Mouse (Mus musculus) layer of hippocampus, adult 2 months (tissue): ENCODE measurements around the gene Grhl1. TPM values are rescaled to one million over a fixed set of nuclear protein-coding genes. Genes with fewer than 3 reads are reported as not detected.

Experiments used
- DNase-seq, 2 experiments: peaks; one replicate each; pipeline ENCODE4 v3.0.0; 2022; ENCODE audit warnings: low spot score in 2 of 2
- H3K27ac ChIP-seq: fragments of 200-600 bp; 2 replicates; pipeline ENCODE4 v1.8.1; 2022
- H3K4me3 ChIP-seq: fragments of 200-600 bp; 2 replicates; pipeline ENCODE4 v1.8.1; 2022; ENCODE audit warnings: mild to moderate bottlenecking
- CTCF ChIP-seq: fragments of 200-600 bp; conservative IDR thresholded peaks from 2 replicates; pipeline ENCODE4 v1.8.1; 2022; ENCODE audit warnings: antibody characterized with exemption, mild to moderate bottlenecking, moderate library complexity
- total RNA-seq, 2 experiments: library from RNA; stranded (reverse); gene quantifications; 2 replicates each; pipeline ENCODE4 v1.2.3; 2021

The Grhl1 gene
- total RNA-seq, 2 experiments from 2014 or later, result 30.2 to 32.5 TPM

GRCm38 (mm10) chr12:24599366-24599895, 27.3 kb downstream of the Grhl1 start:
- no peak for DNase-seq
- peak overlapping the region; percentile 25; the same call in 1 of the 2 replicates for H3K27ac ChIP-seq
- no peak overlapping the region for H3K4me3 ChIP-seq
- TF ChIP-seq CTCF, result no peak

GRCm38 (mm10) chr12:24600074-24600473, 28.0 kb downstream of the Grhl1 start:
- no peak for TF ChIP-seq CTCF
- Histone ChIP-seq H3K27ac (no peak overlapping the region), H3K4me3 (no peak overlapping the region)
- DNase-seq, result no peak

DNA sequence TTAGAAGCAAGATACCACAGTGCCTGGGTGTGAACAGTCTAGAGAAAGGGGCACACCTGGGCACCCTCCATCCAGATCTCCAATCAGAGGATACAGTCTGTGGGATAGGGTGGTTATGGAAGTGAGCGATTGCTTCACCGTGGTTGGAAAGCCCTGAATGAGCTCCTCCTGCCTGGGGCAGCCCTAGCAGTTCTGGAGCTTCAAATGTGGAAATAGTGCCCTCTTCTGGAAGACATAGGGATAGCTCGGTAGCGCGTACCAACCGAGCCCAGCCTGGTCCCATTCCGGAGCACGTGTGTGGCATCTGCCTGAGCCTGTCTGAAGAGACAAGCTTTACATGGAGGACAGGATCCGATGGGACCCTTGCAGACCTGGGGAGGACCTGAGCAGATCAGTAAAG, 28.7 kb downstream of the Grhl1 start:
- no peak overlapping the region for H3K4me3 ChIP-seq
- DNase-seq, result peak; percentile 77 to 88
- TF ChIP-seq CTCF, result peak; percentile 98
- no peak overlapping the region for H3K27ac ChIP-seq

GRCm38 (mm10) chr12:24603266-24603665, 31.2 kb downstream of the Grhl1 start:
- DNase-seq, result peak; percentile 57 to 71
- peak; percentile 91 for TF ChIP-seq CTCF
- Histone ChIP-seq H3K27ac (no peak overlapping the region), H3K4me3 (no peak overlapping the region)

GRCm38 (mm10) chr12:24606166-24606565, 34.1 kb downstream of the Grhl1 start:
- Histone ChIP-seq H3K27ac (no peak overlapping the region), H3K4me3 (no peak overlapping the region)
- no peak for DNase-seq
- no peak for TF ChIP-seq CTCF

- no peak for TF ChIP-seq CTCF
- no peak overlapping the region for H3K27ac ChIP-seq
- no peak for DNase-seq
These were observed 40.5 kb downstream of the Grhl1 start for GRCm38 (mm10) chr12:24612591-24612990.

GRCm38 (mm10) chr12:24614452-24615075, 42.5 kb downstream of the Grhl1 start:
- no peak for DNase-seq
- H3K4me3 ChIP-seq, result no peak overlapping the region
- no peak overlapping the region for H3K27ac ChIP-seq
- no peak for TF ChIP-seq CTCF

More at GRCm38 (mm10) chr12:24612591-24612990, 40.5 kb downstream of the Grhl1 start:
- H3K4me3 ChIP-seq, result no peak overlapping the region

- Histone ChIP-seq H3K27ac (no peak overlapping the region), H3K4me3 (no peak overlapping the region)
- no peak for DNase-seq
- no peak for TF ChIP-seq CTCF
These were observed 43.1 kb downstream of the Grhl1 start for GRCm38 (mm10) chr12:24615140-24615539.

- no peak for DNase-seq
- Histone ChIP-seq H3K27ac (no peak overlapping the region), H3K4me3 (no peak overlapping the region)
- TF ChIP-seq CTCF, result no peak
These were observed 47.4 kb downstream of the Grhl1 start for GRCm38 (mm10) chr12:24619436-24619835.

DNA sequence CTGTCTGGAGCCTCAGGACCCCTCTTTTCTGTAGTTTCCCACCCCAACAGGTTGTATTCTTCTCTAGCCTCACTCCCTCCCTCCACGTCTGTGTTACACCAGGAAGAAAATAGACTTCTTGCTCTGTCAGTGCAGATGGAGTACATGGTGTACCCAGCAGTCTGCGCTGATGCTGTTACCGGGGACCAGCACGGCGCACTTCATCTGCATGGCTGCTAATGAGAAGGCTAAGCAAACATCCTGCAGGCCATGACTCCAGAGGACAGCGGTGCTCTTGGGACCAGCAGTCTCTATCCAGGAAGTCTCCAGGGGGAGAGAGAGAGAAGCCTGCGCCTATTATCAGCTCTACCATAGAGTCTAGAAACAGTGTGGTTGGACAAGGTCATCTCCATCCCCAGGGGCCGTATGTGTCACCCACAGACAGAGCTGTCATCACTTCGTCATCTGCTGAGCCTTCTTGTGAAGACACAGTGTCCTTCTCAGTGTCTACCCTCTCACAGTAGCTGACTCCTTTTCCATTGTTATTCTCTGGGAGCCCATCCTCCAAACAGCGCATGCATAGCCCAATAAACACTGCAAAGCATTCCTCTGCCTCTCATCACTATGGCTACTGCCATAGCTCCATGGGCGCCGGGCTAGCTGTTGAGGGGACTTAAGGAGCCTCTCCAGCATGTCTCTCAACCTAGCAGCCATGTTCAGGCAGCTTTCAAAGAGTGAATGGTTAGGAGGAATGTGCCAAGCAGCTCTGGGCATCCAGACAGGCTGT, 51.6 kb downstream of the Grhl1 start:
- TF ChIP-seq CTCF, result no peak
- Histone ChIP-seq H3K4me3 (no peak overlapping the region), H3K27ac (no peak overlapping the region)
- DNase-seq, result no peak

DNA sequence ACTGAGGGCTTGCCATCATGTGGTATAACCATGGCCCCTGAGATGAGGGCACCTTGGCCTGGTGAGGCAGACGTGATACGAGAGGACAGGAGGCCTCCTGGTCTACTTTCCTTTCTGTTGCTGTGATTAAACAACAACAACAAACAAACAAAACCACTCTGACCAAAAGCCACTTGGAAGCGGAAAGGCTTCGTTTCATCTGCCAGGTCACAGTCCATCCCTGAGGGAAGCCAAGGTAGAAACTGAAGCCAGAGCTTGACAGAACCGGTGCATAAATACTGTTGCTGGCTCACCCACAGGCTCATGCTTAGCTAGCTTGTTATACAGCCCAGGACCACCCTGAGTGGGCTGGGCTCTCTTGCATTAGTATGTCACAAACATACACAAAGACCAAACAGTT, 54.3 kb downstream of the Grhl1 start:
- TF ChIP-seq CTCF, result no peak
- no peak for DNase-seq
- H3K27ac ChIP-seq, result no peak overlapping the region
- H3K4me3 ChIP-seq, result no peak overlapping the region

GRCm38 (mm10) chr12:24627215-24627614, 55.1 kb downstream of the Grhl1 start:
- H3K4me3 ChIP-seq, result no peak overlapping the region
- DNase-seq, result no peak
- H3K27ac ChIP-seq, result no peak overlapping the region
- TF ChIP-seq CTCF, result no peak

DNA sequence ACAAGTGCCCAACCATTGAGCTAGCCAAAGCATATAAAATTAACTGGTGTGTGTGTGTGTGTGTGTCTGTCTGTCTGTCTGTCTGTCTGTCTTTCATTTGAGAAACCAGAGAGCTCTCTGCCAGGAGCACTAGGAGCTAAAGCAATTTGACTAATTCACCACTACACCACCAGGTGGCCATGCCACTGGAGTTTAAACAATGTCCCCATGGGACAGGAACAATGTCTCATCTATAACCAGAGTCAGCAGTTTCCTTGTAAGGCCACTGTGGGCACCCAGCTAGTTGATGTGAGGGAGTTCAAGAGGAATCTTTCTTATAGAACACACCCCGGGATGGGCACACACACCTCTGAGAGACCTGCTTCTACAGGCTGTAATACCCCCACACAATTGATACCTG, 58.1 kb downstream of the Grhl1 start:
- H3K4me3 ChIP-seq, result no peak overlapping the region
- peak; percentile 76 for TF ChIP-seq CTCF
- no peak for DNase-seq
- no peak overlapping the region for H3K27ac ChIP-seq
